Mouse (Mus musculus) adipocyte (in vitro differentiated cells): ENCODE measurements around the gene Rab11fip4.

Experiments used
- DNase-seq: peaks from one replicate; pipeline ENCODE4 v3.0.0-alpha.2; 2016; ENCODE audit warnings: low spot score

The Rab11fip4 gene

GRCm38 (mm10) chr11:79654407-79654831 is 63.4 kb downstream of the Rab11fip4 start:
- no peak for DNase-seq

- no peak for DNase-seq
Measured at GRCm38 (mm10) chr11:79655592-79655991, 64.6 kb downstream of the Rab11fip4 start.

GRCm38 (mm10) chr11:79656491-79656890 is 65.5 kb downstream of the Rab11fip4 start:
- no peak for DNase-seq

- no peak for DNase-seq
Measured at GRCm38 (mm10) chr11:79657053-79657452, 66.0 kb downstream of the Rab11fip4 start.

- DNase-seq = no peak
Measured at GRCm38 (mm10) chr11:79658205-79658825, 67.3 kb downstream of the Rab11fip4 start.

GRCm38 (mm10) chr11:79660361-79661205 is 69.6 kb downstream of the Rab11fip4 start:
- no peak for DNase-seq

GRCm38 (mm10) chr11:79661877-79662545 is 71.0 kb downstream of the Rab11fip4 start:
- no peak for DNase-seq

GRCm38 (mm10) chr11:79663158-79663557 is 72.1 kb downstream of the Rab11fip4 start:
- DNase-seq = no peak

- no peak for DNase-seq
Measured at GRCm38 (mm10) chr11:79663570-79663969, 72.6 kb downstream of the Rab11fip4 start.

GRCm38 (mm10) chr11:79666544-79666943 is 75.5 kb downstream of the Rab11fip4 start:
- DNase-seq = no peak

- DNase-seq = no peak
Measured at GRCm38 (mm10) chr11:79669210-79669609, 78.2 kb downstream of the Rab11fip4 start.

- no peak for DNase-seq
Measured at GRCm38 (mm10) chr11:79669947-79670346, 78.9 kb downstream of the Rab11fip4 start.

- DNase-seq = no peak
Measured at GRCm38 (mm10) chr11:79670411-79670945, 79.5 kb downstream of the Rab11fip4 start.

GRCm38 (mm10) chr11:79671668-79672281 is 80.8 kb downstream of the Rab11fip4 start:
- no peak for DNase-seq

- DNase-seq = no peak
Measured at GRCm38 (mm10) chr11:79673072-79673471, 82.1 kb downstream of the Rab11fip4 start.

- no peak for DNase-seq
Measured at GRCm38 (mm10) chr11:79673717-79674116, 82.7 kb downstream of the Rab11fip4 start.

GRCm38 (mm10) chr11:79674231-79674630 is 83.2 kb downstream of the Rab11fip4 start:
- DNase-seq = no peak

- no peak for DNase-seq
Measured at GRCm38 (mm10) chr11:79674632-79675031, 83.6 kb downstream of the Rab11fip4 start.

GRCm38 (mm10) chr11:79675285-79675684 is 84.3 kb downstream of the Rab11fip4 start:
- no peak for DNase-seq

GRCm38 (mm10) chr11:79675994-79676393 is 85.0 kb downstream of the Rab11fip4 start:
- DNase-seq = no peak

- no peak for DNase-seq
Measured at GRCm38 (mm10) chr11:79676483-79676967, 85.5 kb downstream of the Rab11fip4 start.

GRCm38 (mm10) chr11:79677402-79677801 is 86.4 kb downstream of the Rab11fip4 start:
- DNase-seq = no peak
